Mouse (Mus musculus) midbrain, embryonic 14.5 days (tissue): ENCODE measurements around the gene Ppp1r16b. TPM values are rescaled to one million over a fixed set of nuclear protein-coding genes. Genes with fewer than 3 reads are reported as not detected.

Source experiments
- ATAC-seq: fragments of 200-750 bp; cut with Nextera tagmentation; 2 replicates; pipeline ENCODE4 v1.8.0; 2017; ENCODE audit warnings: moderate number of reproducible peaks, moderate library complexity; ENCODE audit not compliant: low FRiP score, low TSS enrichment
- DNase-seq: peaks from one replicate; pipeline ENCODE4 v3.0.0-alpha.2; 2015
- H3K27ac ChIP-seq: fragments of 300-500 bp; sonication (generic); replicated peaks from 2 replicates; pipeline ENCODE4 v1.5.1; 2014; ENCODE audit warnings: mild to moderate bottlenecking, low read depth, low read length, moderate library complexity
- H3K27me3 ChIP-seq: fragments of 300-500 bp; sonication (generic); 2 replicates; pipeline ENCODE4 v1.6.1; 2014; ENCODE audit warnings: low read length, control low read depth, mixed read lengths; ENCODE audit not compliant: control insufficient read depth, insufficient read depth
- H3K36me3 ChIP-seq: fragments of 300-500 bp; sonication (generic); 2 replicates; pipeline ENCODE4 v1.6.1; 2014; ENCODE audit warnings: low read length, control low read depth; ENCODE audit not compliant: control insufficient read depth, insufficient read depth
- H3K4me1 ChIP-seq: fragments of 300-500 bp; sonication (generic); 2 replicates; pipeline ENCODE4 v1.6.1; 2014; ENCODE audit warnings: mild to moderate bottlenecking, antibody characterized with exemption, low read length, control low read depth; ENCODE audit not compliant: control insufficient read depth, insufficient read depth
- H3K4me2 ChIP-seq: fragments of 300-500 bp; sonication (generic); 2 replicates; pipeline ENCODE4 v1.6.1; 2014; ENCODE audit warnings: mild to moderate bottlenecking, low read length, moderate library complexity
- H3K4me3 ChIP-seq: fragments of 300-500 bp; sonication (generic); replicated peaks from 2 replicates; pipeline ENCODE4 v1.5.1; 2014; ENCODE audit warnings: low read depth, low read length
- H3K9ac ChIP-seq: fragments of 300-500 bp; sonication (generic); replicated peaks from 2 replicates; pipeline ENCODE4 v1.6.1; 2014; ENCODE audit warnings: mild to moderate bottlenecking, low read length, moderate library complexity
- H3K9me3 ChIP-seq: fragments of 300-500 bp; sonication (generic); 2 replicates; pipeline ENCODE4 v1.6.1; 2016; ENCODE audit warnings: low read length, control low read depth, mixed read lengths; ENCODE audit not compliant: control insufficient read depth
- WGBS: fragments of 180-500 bp; shearing (Covaris S2); extraction: QIAGEN DNeasy Blood & Tissue Kit; methylation state at CpG from one replicate; pipeline ENCODE4 v1.1.7; 2014; 5-methylcytosine and 5-hydroxymethylcytosine counted together
- polyA plus RNA-seq: library from polyadenylated mRNA; unstranded; fragments of >200 nt; fragmentation: Nextera tagmentation; extraction: Ambion mirVana; gene quantifications from 2 replicates; pipeline ENCODE4 v1.2.1, GENCODE M21; 2014

Gene Ppp1r16b
- polyA plus RNA-seq, 1 experiment from 2014 or later, result 16.1 TPM

DNA sequence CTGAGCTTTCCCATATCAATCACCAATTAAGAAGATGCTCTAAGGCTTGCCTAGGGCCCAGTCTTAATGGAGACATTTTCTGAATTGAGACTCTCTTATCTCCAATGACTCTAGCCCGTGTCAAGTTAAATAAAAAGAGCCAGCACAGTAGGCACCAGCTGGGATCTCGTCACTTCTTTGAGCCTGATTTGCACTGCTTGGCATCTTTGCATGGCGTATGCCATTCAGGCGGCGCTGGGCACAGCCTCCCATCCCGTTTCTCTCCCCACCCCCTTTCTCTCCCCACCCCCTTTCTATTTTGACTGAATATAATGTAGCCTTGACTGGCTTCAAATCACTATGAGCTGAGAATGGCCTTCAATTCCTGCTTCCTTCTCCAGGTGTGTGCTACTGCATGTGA is 16.5 kb downstream of the Ppp1r16b start:
- 47% methylated on average over 6 of the region's 6 CpGs for WGBS
- Histone ChIP-seq H3K9me3 (no peaks in the 10 kb centered on the region), H3K9ac (no peak overlapping the region), H3K27me3 (no peaks in the 10 kb centered on the region), H3K4me1 (peaks cover 30% of the 10 kb centered on the region), H3K36me3 (no peaks in the 10 kb centered on the region), H3K27ac (0 out of 2 replicates have a peak overlapping the region, but pooled peaks have one; percentile 20), H3K4me2 (no peak overlapping the region), H3K4me3 (no peak overlapping the region)
- ATAC-seq (no peak), DNase-seq (peak; percentile 46)

DNA sequence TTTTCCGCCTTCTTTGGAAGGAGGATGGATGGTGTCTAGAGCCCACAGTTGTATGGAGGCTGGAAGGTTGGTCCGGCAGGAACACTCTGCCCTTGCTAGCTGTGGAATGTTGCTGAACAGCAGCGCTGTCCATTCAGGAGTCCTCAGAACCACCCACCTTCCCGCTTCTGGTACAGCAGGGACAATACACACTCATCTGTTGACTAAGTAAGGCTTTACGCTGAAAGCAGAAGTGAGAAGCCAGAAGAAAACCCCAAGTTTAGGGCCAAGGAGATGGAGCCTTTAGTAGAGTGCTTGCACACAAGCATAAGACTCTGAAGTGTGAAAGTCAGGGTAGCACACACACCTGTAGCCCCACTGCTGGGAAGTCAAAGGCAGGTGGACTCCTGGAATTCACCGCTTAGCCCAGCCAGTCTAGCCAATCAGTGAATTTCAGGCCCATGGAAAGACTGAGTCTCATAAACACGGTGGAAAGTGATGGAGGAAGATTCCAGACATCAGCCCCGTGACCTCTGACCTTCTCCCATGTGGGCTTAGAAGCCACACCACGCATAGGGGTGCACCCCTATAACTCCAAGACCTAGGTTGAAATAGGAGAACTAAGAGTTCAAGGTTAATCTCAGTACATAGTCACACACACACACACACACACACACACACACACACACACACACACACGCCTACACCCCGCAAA is 17.3 kb downstream of the Ppp1r16b start:
- Histone ChIP-seq H3K4me1 (peaks cover 30% of the 10 kb centered on the region), H3K9ac (no peak overlapping the region), H3K4me3 (no peak overlapping the region), H3K36me3 (no peaks in the 10 kb centered on the region), H3K27me3 (no peaks in the 10 kb centered on the region), H3K27ac (0 out of 2 replicates have a peak overlapping the region, but pooled peaks have one; percentile 20), H3K9me3 (no peaks in the 10 kb centered on the region), H3K4me2 (no peak overlapping the region)
- ATAC-seq (0 out of 2 replicates have a peak, but pooled peaks have one; percentile 17), DNase-seq (no peak)
- 60% methylated on average over 11 of the region's 11 CpGs for WGBS

DNA sequence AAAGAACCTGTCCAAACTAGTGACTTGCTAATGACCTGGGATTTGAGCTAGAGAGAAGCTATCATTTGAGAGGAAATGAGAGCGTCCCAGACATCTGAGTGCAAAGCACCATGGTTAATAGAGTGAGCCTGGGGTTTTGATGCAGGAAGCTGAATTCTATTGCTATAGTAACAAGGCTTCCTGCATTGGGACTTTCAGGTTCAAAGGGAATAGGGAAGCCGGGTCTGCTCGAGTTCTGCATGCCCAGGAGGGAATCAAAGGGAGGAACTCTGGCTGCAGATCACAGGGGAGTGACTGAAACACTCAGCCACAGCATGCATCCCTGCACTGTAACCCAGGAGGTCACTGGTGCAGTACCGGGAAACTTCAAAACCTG is 17.8 kb downstream of the Ppp1r16b start:
- Histone ChIP-seq H3K9me3 (no peaks in the 10 kb centered on the region), H3K4me2 (0 out of 2 replicates have a peak overlapping the region, but pooled peaks have one; percentile 0), H3K27ac (no peak overlapping the region), H3K27me3 (no peaks in the 10 kb centered on the region), H3K9ac (no peak overlapping the region), H3K36me3 (no peaks in the 10 kb centered on the region), H3K4me3 (no peak overlapping the region), H3K4me1 (peaks cover 30% of the 10 kb centered on the region)
- DNase-seq, result peak; percentile 68
- 14% methylated on average over 4 of the region's 4 CpGs for WGBS
- peak; percentile 31; the same call in 1 of the 2 replicates for ATAC-seq

DNA sequence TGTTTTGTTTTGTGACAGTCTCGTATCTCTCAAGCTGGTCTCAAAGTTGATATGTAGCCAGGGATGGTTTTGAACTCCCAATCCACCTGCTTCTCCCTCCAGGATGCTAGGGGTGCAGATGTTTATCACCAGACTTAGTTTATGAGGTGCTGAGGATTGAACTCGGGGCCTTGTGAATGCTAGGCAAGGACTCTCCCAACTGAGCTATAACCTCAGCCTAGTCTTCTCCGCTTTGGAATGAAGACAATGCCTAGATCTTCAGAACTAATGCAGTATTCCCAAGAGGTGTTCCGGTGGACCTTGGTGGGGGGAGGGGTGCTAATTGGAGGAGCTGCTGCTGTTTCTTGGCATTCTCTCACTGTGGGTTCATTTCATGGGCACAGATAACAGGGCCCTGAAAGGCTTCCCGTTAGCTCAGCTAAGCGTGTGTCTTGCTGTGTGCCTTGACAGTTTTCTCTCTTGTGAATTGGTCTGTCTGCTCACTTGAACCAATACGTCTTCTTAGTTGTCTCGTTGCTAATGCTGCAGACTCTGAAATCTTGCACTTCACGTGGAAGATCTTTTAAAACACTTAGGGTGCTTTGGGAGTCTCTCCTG is 19.1 kb downstream of the Ppp1r16b start:
- DNase-seq (no peak), ATAC-seq (no peak)
- WGBS, result 60% methylated on average over 9 of the region's 9 CpGs
- Histone ChIP-seq H3K4me2 (no peak overlapping the region), H3K9me3 (no peaks in the 10 kb centered on the region), H3K9ac (no peak overlapping the region), H3K4me3 (no peak overlapping the region), H3K36me3 (no peaks in the 10 kb centered on the region), H3K27ac (peak overlapping the region; percentile 26; the same call in 1 of the 2 replicates), H3K27me3 (no peaks in the 10 kb centered on the region), H3K4me1 (peaks cover 30% of the 10 kb centered on the region)

DNA sequence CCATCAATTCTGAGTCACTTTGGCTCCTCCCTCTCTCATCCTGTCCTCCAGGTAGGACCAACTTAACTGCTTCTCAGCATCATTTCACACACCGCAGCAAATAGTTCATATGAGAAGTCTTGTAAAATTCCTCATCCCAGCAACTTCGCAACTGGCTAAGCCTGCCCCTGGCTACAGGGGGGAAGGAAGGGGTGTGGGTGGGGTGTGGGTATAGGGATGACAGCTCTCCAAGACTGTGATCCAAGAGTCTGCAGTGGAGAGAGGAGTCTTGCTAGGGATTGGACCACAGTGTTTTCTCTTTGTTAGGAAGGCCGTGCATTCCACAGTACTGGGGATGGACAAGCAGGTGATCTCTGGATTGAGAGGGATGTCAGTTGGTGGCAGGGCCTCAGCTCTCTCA is 19.7 kb downstream of the Ppp1r16b start:
- no peak for ATAC-seq
- H3K27ac ChIP-seq, result 0 out of 2 replicates have a peak overlapping the region, but pooled peaks have one; percentile 26
- no peaks in the 10 kb centered on the region for H3K36me3 ChIP-seq
- H3K9me3 ChIP-seq, result no peaks in the 10 kb centered on the region
- no peak for DNase-seq
- peaks cover 33% of the 10 kb centered on the region for H3K4me1 ChIP-seq
- no peak overlapping the region for H3K4me2 ChIP-seq
- 91% methylated on average over 3 of the region's 3 CpGs for WGBS
- H3K9ac ChIP-seq, result no peak overlapping the region
- H3K27me3 ChIP-seq, result no peaks in the 10 kb centered on the region
- no peak overlapping the region for H3K4me3 ChIP-seq

DNA sequence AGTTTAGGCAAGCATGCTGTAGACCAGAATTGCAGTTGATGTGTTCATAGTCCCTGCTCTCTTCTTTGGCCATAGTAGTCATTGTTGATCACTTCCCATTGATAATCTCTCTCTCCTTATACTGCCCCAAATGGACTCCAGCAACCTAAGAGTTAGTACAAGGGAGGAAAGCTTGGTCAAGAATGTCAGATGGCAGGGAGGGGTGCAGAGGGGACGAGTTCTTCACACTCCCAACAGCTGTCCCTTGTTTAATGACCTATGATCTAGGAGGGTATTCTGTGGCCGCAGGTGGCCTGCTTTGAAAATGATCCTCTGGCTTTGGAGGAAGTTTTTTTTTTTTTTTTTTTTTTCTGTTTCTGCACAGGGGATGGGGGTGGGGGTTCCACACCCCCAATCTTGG is 21.2 kb downstream of the Ppp1r16b start:
- 72% methylated on average over 2 of the region's 2 CpGs for WGBS
- Histone ChIP-seq H3K9ac (no peak overlapping the region), H3K4me3 (no peak overlapping the region), H3K36me3 (no peaks in the 10 kb centered on the region), H3K27me3 (no peaks in the 10 kb centered on the region), H3K27ac (no peak overlapping the region), H3K9me3 (no peaks in the 10 kb centered on the region), H3K4me1 (peaks cover 24% of the 10 kb centered on the region), H3K4me2 (no peak overlapping the region)
- DNase-seq, result no peak
- no peak for ATAC-seq

DNA sequence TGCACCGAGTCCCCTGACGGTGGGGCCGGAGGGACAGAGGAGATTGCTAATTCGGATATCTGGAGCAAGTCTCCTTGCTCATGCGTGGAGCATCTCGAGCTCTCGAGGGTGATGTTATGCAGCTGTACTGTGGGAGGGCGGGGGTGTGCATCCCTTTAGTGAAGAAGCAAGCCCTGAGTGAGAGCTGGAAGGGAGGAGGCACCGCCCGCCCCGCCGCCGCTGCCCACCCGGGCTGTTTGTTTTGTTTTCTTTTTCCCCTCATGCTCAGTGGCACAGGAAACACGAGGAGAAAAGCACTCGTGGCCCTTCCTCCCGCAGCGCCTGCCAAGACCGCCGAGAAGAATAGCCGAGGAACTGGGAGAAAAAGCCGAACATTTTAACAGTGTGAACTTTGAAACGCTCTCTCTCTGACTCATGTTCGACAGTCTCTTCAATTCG is 22.6 kb downstream of the Ppp1r16b start:
- Histone ChIP-seq H3K4me1 (peaks cover 13% of the 10 kb centered on the region), H3K9me3 (no peaks in the 10 kb centered on the region), H3K27me3 (no peaks in the 10 kb centered on the region), H3K27ac (no peak overlapping the region), H3K4me2 (no peak overlapping the region), H3K36me3 (no peaks in the 10 kb centered on the region), H3K4me3 (no peak overlapping the region), H3K9ac (no peak overlapping the region)
- WGBS, result 57% methylated on average over 25 of the region's 25 CpGs
- DNase-seq (no peak), ATAC-seq (no peak)

DNA sequence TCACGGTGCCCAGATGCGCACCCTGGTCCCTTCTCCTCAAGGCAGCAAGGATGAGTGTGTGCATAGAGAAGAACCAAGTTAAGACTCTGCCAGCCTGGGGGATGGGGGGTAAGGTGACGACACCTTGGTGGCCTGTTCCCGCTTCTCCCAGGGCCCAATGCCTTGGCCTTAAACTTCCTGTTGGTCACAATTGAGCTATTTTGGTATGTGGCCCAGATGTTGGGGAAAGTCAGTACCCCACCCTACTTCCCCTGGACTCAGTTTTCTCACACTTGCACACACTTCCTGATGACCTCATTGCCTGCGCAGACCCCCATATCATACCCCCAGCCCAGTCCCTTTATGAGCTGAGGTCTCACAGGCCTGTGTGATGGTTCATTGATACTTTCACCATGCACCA is 23.9 kb downstream of the Ppp1r16b start:
- ATAC-seq, result no peak

DNA sequence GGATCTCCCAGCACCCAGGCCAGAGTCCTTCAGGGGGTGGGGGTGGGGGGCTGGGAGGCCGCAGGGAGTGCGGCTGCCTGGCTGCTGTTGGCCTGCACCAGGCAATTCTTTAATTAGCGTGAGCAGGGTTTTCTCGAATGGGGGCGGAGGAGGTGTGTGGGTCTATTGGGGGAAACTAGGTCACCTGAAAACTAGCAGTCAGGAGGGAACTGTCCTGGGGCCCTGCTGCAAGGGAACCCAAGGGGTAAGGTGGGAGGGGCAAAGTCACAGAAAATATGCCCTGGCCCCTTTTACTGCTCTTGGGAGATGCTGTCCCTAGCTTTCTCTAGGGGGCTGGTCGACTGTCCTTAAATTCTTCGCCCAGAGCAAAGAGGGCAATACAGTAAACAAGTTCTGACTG is 24.4 kb downstream of the Ppp1r16b start:
- no peak for DNase-seq
- H3K9ac ChIP-seq, result no peak overlapping the region
- H3K4me1 ChIP-seq, result peaks cover 4% of the 10 kb centered on the region
- H3K27me3 ChIP-seq, result no peaks in the 10 kb centered on the region
- H3K4me2 ChIP-seq, result no peak overlapping the region
- no peak for ATAC-seq
- 50% methylated on average over 7 of the region's 7 CpGs for WGBS
- H3K9me3 ChIP-seq, result no peaks in the 10 kb centered on the region
- no peaks in the 10 kb centered on the region for H3K36me3 ChIP-seq
- no peak overlapping the region for H3K4me3 ChIP-seq
- no peak overlapping the region for H3K27ac ChIP-seq

More for the DNA sequence above, 23.9 kb downstream of the Ppp1r16b start:
- no peaks in the 10 kb centered on the region for H3K27me3 ChIP-seq
- no peaks in the 10 kb centered on the region for H3K36me3 ChIP-seq
- 98% methylated on average over 5 of the region's 5 CpGs for WGBS
- H3K4me3 ChIP-seq, result no peak overlapping the region
- no peak overlapping the region for H3K9ac ChIP-seq
- H3K9me3 ChIP-seq, result no peaks in the 10 kb centered on the region
- H3K27ac ChIP-seq, result no peak overlapping the region
- peaks cover 9% of the 10 kb centered on the region for H3K4me1 ChIP-seq
- no peak for DNase-seq
- H3K4me2 ChIP-seq, result no peak overlapping the region
